Mouse (Mus musculus) kidney, embryonic 14.5 days (tissue): ENCODE results near the gene Cacna2d4. TPM values are rescaled to one million over a fixed set of nuclear protein-coding genes. Genes with fewer than 3 reads are reported as not detected.

Experiments used
- ATAC-seq: fragments of 200-750 bp; cut with Nextera tagmentation; 2 replicates; pipeline ENCODE4 v1.8.0; 2017; ENCODE audit warnings: moderate number of reproducible peaks, mild to moderate bottlenecking, moderate TSS enrichment, moderate library complexity; ENCODE audit not compliant: low FRiP score, low TSS enrichment
- H3K27ac ChIP-seq: fragments of 300-500 bp; sonication (generic); 2 replicates; pipeline ENCODE4 v1.5.1; 2014; ENCODE audit warnings: low read depth, mild to moderate bottlenecking, low read length, moderate library complexity, mixed read lengths
- H3K27me3 ChIP-seq: fragments of 300-500 bp; sonication (generic); 2 replicates; pipeline ENCODE4 v1.6.1; 2014; ENCODE audit warnings: mild to moderate bottlenecking, low read length; ENCODE audit not compliant: control insufficient read depth, insufficient read depth
- H3K36me3 ChIP-seq: fragments of 300-500 bp; sonication (generic); 2 replicates; pipeline ENCODE4 v1.6.1; 2014; ENCODE audit warnings: low read length, mixed read lengths; ENCODE audit not compliant: control insufficient read depth, insufficient read depth
- H3K4me1 ChIP-seq: fragments of 300-500 bp; sonication (generic); 2 replicates; pipeline ENCODE4 v1.6.1; 2014; ENCODE audit warnings: low read length, mixed read lengths; ENCODE audit not compliant: control insufficient read depth, insufficient read depth
- H3K4me2 ChIP-seq: fragments of 300-500 bp; sonication (generic); replicated peaks from 2 replicates; pipeline ENCODE4 v1.6.1; 2014; ENCODE audit warnings: low read depth, mild to moderate bottlenecking, low read length
- H3K4me3 ChIP-seq: fragments of 300-500 bp; sonication (generic); 2 replicates; pipeline ENCODE4 v1.5.1; 2014; ENCODE audit warnings: mild to moderate bottlenecking, low read length
- H3K9ac ChIP-seq: fragments of 300-500 bp; sonication (generic); 2 replicates; pipeline ENCODE4 v1.6.1; 2014; ENCODE audit warnings: low read depth, mild to moderate bottlenecking, low read length, moderate library complexity
- H3K9me3 ChIP-seq: fragments of 300-500 bp; sonication (generic); 2 replicates; pipeline ENCODE4 v1.6.1; 2016; ENCODE audit warnings: low read length; ENCODE audit not compliant: control insufficient read depth
- WGBS: fragments of 180-500 bp; shearing (Covaris S2); extraction: QIAGEN DNeasy Blood & Tissue Kit; methylation state at CpG from one replicate; pipeline ENCODE4 v1.1.7; 2014; 5-methylcytosine and 5-hydroxymethylcytosine counted together
- polyA plus RNA-seq: library from polyadenylated mRNA; unstranded; fragments of >200 nt; fragmentation: Nextera tagmentation; extraction: Ambion mirVana; gene quantifications from 2 replicates; pipeline ENCODE4 v1.2.1, GENCODE M21; 2014

Gene Cacna2d4
- polyA plus RNA-seq, 1 experiment from 2014 or later = not detected

- WGBS = 28% methylated on average over 10 of the region's 10 CpGs
- ATAC-seq = no peak
- peak overlapping the region; percentile 33 for H3K27ac ChIP-seq
Measured at GRCm38 (mm10) chr6:119389089-119389488, 152.8 kb downstream of the Cacna2d4 start.

GRCm38 (mm10) chr6:119390728-119391127 lies 154.4 kb downstream of the Cacna2d4 start:
- H3K4me3 ChIP-seq = no peak overlapping the region
- H3K27me3 ChIP-seq = no peaks in the 10 kb centered on the region
- no peak overlapping the region for H3K4me2 ChIP-seq
- WGBS = 95% methylated on average over 4 of the region's 4 CpGs
- H3K36me3 ChIP-seq = no peaks in the 10 kb centered on the region
- ATAC-seq = no peak
- no peaks in the 10 kb centered on the region for H3K9me3 ChIP-seq
- no peak overlapping the region for H3K9ac ChIP-seq
- peaks cover 6% of the 10 kb centered on the region; the same call in 1 of the 2 replicates for H3K4me1 ChIP-seq
- H3K27ac ChIP-seq = no peak overlapping the region

More at GRCm38 (mm10) chr6:119389089-119389488, 152.8 kb downstream of the Cacna2d4 start:
- Histone ChIP-seq H3K4me1 (peaks cover 6% of the 10 kb centered on the region; the same call in 1 of the 2 replicates), H3K27me3 (no peaks in the 10 kb centered on the region), H3K9ac (peak overlapping the region; percentile 95), H3K36me3 (no peaks in the 10 kb centered on the region), H3K4me2 (peak overlapping the region; percentile 50), H3K4me3 (peak overlapping the region; percentile 79), H3K9me3 (no peaks in the 10 kb centered on the region)

GRCm38 (mm10) chr6:119392836-119393235 lies 156.5 kb downstream of the Cacna2d4 start:
- WGBS = 85% methylated on average over 9 of the region's 9 CpGs
- H3K27me3 ChIP-seq = no peaks in the 10 kb centered on the region
- no peaks in the 10 kb centered on the region for H3K4me1 ChIP-seq
- no peaks in the 10 kb centered on the region for H3K9me3 ChIP-seq
- no peak overlapping the region for H3K9ac ChIP-seq
- H3K27ac ChIP-seq = no peak overlapping the region
- H3K4me2 ChIP-seq = no peak overlapping the region
- ATAC-seq = no peak
- H3K36me3 ChIP-seq = no peaks in the 10 kb centered on the region
- H3K4me3 ChIP-seq = no peak overlapping the region

- H3K9me3 ChIP-seq = no peaks in the 10 kb centered on the region
- H3K27ac ChIP-seq = no peak overlapping the region
- no peaks in the 10 kb centered on the region for H3K27me3 ChIP-seq
- no peaks in the 10 kb centered on the region for H3K4me1 ChIP-seq
- H3K9ac ChIP-seq = no peak overlapping the region
- H3K36me3 ChIP-seq = no peaks in the 10 kb centered on the region
- H3K4me3 ChIP-seq = no peak overlapping the region
- 82% methylated on average over 14 of the region's 14 CpGs for WGBS
- no peak overlapping the region for H3K4me2 ChIP-seq
- no peak for ATAC-seq
Measured at GRCm38 (mm10) chr6:119395421-119396308, 159.3 kb downstream of the Cacna2d4 start.

GRCm38 (mm10) chr6:119396309-119396634 lies 159.9 kb downstream of the Cacna2d4 start:
- 67% methylated on average over 5 of the region's 5 CpGs for WGBS
- Histone ChIP-seq H3K4me3 (no peak overlapping the region), H3K27me3 (no peaks in the 10 kb centered on the region), H3K36me3 (no peaks in the 10 kb centered on the region), H3K9me3 (no peaks in the 10 kb centered on the region), H3K27ac (no peak overlapping the region), H3K9ac (no peak overlapping the region), H3K4me2 (no peak overlapping the region), H3K4me1 (no peaks in the 10 kb centered on the region)
- no peak for ATAC-seq

GRCm38 (mm10) chr6:119399371-119399770 lies 163.0 kb downstream of the Cacna2d4 start:
- no peaks in the 10 kb centered on the region for H3K36me3 ChIP-seq
- 90% methylated on average over 3 of the region's 3 CpGs for WGBS
- no peak overlapping the region for H3K27ac ChIP-seq
- H3K27me3 ChIP-seq = no peaks in the 10 kb centered on the region
- H3K4me2 ChIP-seq = no peak overlapping the region
- no peak overlapping the region for H3K4me3 ChIP-seq
- no peaks in the 10 kb centered on the region for H3K9me3 ChIP-seq
- no peak overlapping the region for H3K9ac ChIP-seq
- ATAC-seq = no peak
- no peaks in the 10 kb centered on the region for H3K4me1 ChIP-seq

- H3K36me3 ChIP-seq = no peaks in the 10 kb centered on the region
- no peak overlapping the region for H3K27ac ChIP-seq
- ATAC-seq = no peak
- H3K4me1 ChIP-seq = no peaks in the 10 kb centered on the region
- no peak overlapping the region for H3K4me3 ChIP-seq
- H3K4me2 ChIP-seq = no peak overlapping the region
- H3K9me3 ChIP-seq = no peaks in the 10 kb centered on the region
- H3K27me3 ChIP-seq = no peaks in the 10 kb centered on the region
- 90% methylated on average over 3 of the region's 3 CpGs for WGBS
- H3K9ac ChIP-seq = no peak overlapping the region
Measured at GRCm38 (mm10) chr6:119400649-119401048, 164.3 kb downstream of the Cacna2d4 start.

GRCm38 (mm10) chr6:119401545-119402304 lies 165.4 kb downstream of the Cacna2d4 start:
- Histone ChIP-seq H3K27ac (no peak overlapping the region), H3K4me1 (no peaks in the 10 kb centered on the region), H3K36me3 (no peaks in the 10 kb centered on the region), H3K27me3 (no peaks in the 10 kb centered on the region), H3K4me3 (no peak overlapping the region), H3K4me2 (no peak overlapping the region), H3K9me3 (no peaks in the 10 kb centered on the region), H3K9ac (no peak overlapping the region)
- 87% methylated on average over 8 of the region's 8 CpGs for WGBS
- ATAC-seq = no peak
